Mouse (Mus musculus): ENCODE results near the gene Gcn1l1. TPM values are rescaled to one million over a fixed set of nuclear protein-coding genes. Genes with fewer than 3 reads are reported as not detected.
"Not testable (repeated sequence)": the region's sequence is repeated elsewhere in the genome, so short reads cannot be mapped to it uniquely, and the experiment has no call there.

Gcn1l1 gene
- total RNA-seq (2021) = 10 to 100 TPM; 43.1 to 49.5 TPM

DNA sequence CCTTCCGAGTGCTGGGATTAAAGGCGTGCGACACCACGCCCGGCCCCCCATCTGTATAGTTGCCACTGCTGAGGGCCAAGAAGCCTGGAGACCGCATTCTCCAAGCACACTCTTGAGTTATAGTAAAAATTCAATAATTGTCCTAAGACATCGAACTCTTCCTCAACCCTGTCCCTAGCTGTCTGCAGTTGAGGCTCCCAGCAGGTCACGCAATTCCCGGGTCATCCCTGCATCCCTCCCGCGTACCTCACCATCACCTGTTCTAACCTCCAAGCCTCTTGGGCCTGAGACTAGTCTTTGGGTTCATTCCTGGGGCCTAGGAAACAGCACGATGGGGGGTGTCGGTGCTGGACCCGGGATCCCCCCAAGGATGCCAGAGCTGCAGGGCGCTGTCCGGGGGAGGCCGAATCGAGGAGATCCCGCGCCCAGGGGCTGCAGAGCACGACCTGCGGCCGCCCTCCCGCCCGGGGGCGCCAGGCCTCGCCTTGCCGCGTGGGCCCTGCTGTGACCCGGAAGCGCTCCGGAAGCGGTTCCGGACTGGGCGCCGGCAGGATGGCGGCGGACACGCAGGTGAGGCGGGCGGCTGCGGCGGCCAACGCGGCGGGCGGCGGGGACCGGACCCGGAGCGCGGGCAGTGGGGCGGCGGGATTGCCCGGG lies at the start of gene Gcn1l1:
TSS of gene Gcn1l1 (plus strand) at position 518 of the 657 bp plus-strand sequence.
- intact Hi-C loops (cut with DNase I) = no loop called here
- DNase-seq = peak; percentile 80 to 85

- intact Hi-C loops (cut with DNase I) = no loop called here
- peak; percentile 63 to 67 for DNase-seq
These were observed 48.8 kb upstream of the Gcn1l1 start for GRCm38 (mm10) chr5:115516081-115516907.

- intact Hi-C loops (cut with DNase I) = no loop called here
- no peak for DNase-seq
These were observed 48.1 kb upstream of the Gcn1l1 start for GRCm38 (mm10) chr5:115516908-115517307.

GRCm38 (mm10) chr5:115517501-115517900 lies 47.6 kb upstream of the Gcn1l1 start:
- no peak for DNase-seq
- intact Hi-C loops (cut with DNase I) = no loop called here

DNA sequence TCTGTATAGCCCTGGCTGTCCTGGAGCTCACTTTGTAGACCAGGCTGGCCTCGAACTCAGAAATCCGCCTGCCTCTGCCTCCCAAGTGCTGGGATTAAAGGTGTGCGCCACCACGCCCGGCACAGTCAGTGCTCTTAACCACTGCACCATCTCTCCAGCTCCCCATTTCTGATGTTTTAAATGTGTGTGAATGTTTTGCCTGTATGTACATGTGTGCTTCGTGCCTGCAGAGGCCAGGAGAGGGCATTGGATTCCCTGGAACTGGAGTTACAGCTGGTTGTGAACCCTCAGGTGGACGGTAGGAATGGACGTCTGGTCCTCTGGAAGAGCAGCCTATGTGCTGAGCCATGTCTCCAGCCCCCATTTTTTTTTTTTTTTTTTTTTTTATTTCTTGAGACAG lies 46.8 kb upstream of the Gcn1l1 start:
- DNase-seq; intact Hi-C loops (cut with DNase I): not testable (repeated sequence)

DNA sequence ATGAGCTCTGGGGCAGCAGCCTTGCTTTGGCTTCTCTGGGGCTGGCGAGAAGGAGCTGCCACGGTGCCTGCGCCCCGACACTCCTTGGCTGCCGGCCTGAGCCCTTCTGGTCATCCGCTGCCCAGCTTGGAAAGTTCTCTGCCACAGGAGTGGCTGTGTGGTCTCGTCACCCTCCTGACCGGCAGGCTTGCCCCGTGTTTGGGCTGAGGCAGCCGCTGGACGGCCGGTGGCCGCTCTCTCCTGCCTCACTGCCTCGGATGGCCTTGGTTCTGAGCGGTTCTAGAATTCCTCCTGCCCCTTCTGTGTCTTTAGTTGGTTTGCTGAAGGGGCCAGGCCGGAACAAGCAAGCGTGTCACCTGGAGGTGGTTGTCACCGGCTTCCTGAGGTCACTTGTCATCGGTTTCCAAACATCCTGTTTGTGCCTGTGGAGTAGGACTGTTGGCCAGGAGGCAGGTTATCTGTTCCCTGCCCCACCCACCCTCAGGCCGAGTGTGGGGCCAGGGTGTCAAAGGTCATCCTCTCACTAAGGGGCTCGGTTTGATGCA lies 44.7 kb upstream of the Gcn1l1 start:
- peak; percentile 43 to 45 for DNase-seq
- intact Hi-C loops (cut with DNase I) = no loop called here

DNA sequence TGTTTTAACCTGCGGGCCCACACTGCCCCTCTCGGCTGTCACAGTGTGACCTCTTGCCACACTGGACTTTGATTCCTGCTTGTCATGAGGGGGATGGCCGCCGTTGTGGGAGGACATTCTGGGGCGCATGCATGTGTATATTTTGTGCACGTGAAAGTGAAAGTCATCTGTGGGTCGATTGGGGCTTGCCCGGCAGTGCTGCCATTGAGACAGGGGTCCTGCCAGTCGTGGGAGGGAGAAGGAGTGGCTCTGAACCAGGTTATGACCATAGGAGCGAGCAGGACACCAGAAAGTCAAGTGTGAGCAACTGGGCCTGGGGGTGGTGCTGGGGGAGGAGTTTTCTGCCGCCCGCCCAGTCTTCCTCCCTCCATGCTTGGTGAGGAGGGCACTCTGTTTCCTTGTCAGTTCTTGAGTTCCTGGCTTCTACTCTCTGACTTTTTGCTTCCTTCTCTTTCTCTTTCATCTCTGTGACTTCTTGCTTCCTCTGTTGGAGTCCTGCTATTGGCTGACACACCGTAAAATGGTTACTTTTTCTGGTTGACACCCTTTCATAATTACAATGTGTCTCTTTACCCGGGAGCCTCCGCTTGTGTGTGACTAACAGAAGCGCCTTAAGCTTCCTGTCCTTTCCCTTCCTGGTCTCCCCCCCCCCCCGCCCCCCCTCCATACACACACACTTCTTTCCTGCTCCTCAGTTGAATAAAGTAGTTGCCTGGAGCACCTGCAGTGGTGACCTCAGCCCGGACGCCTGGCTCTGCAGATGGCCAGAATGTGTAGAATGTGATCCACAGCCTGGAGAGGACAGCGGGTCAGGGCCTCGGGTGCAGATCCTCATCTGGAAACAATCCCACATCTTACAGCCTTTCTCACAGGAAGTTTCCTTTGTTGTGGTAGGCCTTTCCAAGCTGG lies 43.2 kb upstream of the Gcn1l1 start:
- DNase-seq = peak; percentile 55 to 67
- intact Hi-C loops (cut with DNase I) = no loop called here

DNA sequence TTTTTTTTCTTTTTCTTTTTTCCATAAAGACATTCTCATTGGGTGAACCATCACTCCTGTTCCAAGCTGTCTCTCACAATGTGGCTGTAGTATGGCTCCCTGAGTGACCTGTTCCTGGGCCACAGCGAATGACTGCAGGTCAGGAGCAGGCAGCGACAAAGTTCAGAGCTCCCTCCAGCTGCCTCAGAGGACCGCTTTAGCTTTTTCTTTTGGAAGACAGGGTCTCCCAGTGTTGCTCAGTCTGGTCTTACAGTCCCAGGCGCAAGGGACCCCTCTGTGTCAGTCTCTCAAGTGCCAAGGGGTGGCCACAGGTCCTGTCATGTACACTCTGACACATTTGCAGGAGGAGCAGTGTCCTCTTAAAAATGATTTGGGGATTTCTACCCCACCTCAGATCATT lies 42.5 kb upstream of the Gcn1l1 start:
- intact Hi-C loops (cut with DNase I) = no loop called here
- DNase-seq = peak in 1 of 2 experiments; percentile 11

- peak in 1 of 2 experiments; percentile 4 for DNase-seq
- intact Hi-C loops (cut with DNase I) = no loop called here
These were observed 42.0 kb upstream of the Gcn1l1 start for GRCm38 (mm10) chr5:115522981-115523499.

DNA sequence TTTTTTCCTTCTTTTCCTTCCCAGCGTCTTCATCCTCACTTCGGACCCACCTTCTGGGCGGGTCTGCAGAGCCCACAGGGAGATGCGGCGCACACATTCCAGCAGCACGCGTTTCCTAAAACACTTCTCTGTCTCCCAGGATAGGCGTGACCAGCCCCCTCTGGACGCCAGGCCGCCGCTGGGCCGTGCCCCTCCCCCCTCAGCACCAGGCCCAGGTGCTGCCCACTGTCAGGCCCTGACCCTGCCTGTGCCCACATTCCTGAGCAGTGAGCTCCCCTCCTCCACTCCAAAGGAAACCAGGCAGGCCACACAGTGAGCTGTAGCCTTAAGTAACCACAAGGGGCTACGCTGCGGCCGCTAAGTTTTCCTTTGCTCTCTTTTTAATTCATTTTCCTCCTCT lies 41.1 kb upstream of the Gcn1l1 start:
- intact Hi-C loops (cut with DNase I) = no loop called here
- DNase-seq = peak in 1 of 2 experiments; percentile 11

- intact Hi-C loops (cut with DNase I) = no loop called here
- peak in 1 of 2 experiments; percentile 3 for DNase-seq
These were observed 40.6 kb upstream of the Gcn1l1 start for GRCm38 (mm10) chr5:115524471-115524870.

GRCm38 (mm10) chr5:115525416-115525815 lies 39.6 kb upstream of the Gcn1l1 start:
- peak in 1 of 2 experiments; percentile 3 for DNase-seq
- intact Hi-C loops (cut with DNase I) = no loop called here

- intact Hi-C loops (cut with DNase I) = no loop called here
- no peak for DNase-seq
These were observed 39.1 kb upstream of the Gcn1l1 start for GRCm38 (mm10) chr5:115525943-115526342.

GRCm38 (mm10) chr5:115526456-115527202 lies 38.4 kb upstream of the Gcn1l1 start:
- intact Hi-C loops (cut with DNase I) = no loop called here

GRCm38 (mm10) chr5:115528128-115528527 lies 36.9 kb upstream of the Gcn1l1 start:
- intact Hi-C loops (cut with DNase I) = no loop called here
- no peak for DNase-seq

More at GRCm38 (mm10) chr5:115526456-115527202, 38.4 kb upstream of the Gcn1l1 start:
- peak in 1 of 2 experiments; percentile 2 for DNase-seq

DNA sequence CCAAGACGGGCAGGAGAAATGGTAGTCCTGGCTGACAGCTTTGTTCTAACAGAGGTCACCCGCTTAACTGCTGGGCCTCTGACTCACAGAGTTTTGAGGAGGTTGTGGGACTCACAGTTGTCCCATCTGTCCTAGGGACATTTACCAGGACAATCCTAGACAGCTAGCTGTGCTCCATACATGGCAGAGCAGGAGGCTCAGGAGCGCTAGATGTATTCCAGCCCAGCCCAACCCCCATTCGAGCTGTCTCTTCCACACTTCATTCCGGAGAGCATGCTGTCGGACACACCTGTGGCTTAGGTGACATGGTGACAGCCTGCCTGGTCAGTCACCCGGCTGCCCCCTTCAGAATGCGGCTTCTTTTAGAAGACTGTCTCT lies 35.7 kb upstream of the Gcn1l1 start:
- DNase-seq = no peak
- intact Hi-C loops (cut with DNase I) = no loop called here

- DNase-seq = peak in 1 of 2 experiments; percentile 52
- intact Hi-C loops (cut with DNase I) = no loop called here
These were observed 35.2 kb upstream of the Gcn1l1 start for GRCm38 (mm10) chr5:115529742-115530446.

DNA sequence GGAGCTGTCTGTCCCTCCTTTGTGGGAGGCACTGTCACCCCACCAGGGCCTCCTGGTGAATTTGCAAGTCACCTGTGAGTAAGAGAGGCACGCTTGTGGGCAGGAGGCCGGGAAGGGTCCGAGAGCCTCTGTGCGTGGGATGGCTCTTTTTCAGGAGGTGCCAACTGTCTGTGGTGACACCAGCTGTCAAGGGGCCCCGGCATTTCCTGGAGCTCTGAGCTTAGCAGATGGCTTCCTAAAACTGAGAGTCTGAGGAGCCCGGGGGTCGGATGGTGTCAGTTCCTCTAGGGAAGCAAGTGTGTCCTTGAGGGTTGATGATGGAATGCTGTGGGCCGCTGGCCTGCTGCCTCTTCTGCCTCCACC lies 34.6 kb upstream of the Gcn1l1 start:
- intact Hi-C loops (cut with DNase I) = no loop called here

More for the DNA sequence above, 34.6 kb upstream of the Gcn1l1 start:
- DNase-seq = peak in 1 of 2 experiments; percentile 41
